Mouse (Mus musculus) liver, embryonic 11.5 days (tissue): ENCODE measurements at regions not wholly inside any gene's neighbourhood (a gene's known extent, or its start where the extent isn't known, plus 50 kb on each side); places are given as distances from the start of the nearest gene placed in this dataset.

Source experiments
- ATAC-seq: fragments of 200-750 bp; cut with Nextera tagmentation; replicated peaks from 2 replicates; pipeline ENCODE4 v1.8.0; 2017; ENCODE audit warnings: moderate number of reproducible peaks, mild to moderate bottlenecking, moderate TSS enrichment, moderate library complexity; ENCODE audit not compliant: low FRiP score
- DNase-seq: peaks from one replicate; pipeline ENCODE4 v3.0.0-alpha.2; 2017; ENCODE audit warnings: low spot score
- H3K27ac ChIP-seq: fragments of 300-500 bp; sonication (generic); 2 replicates; pipeline ENCODE4 v1.5.1; 2014; ENCODE audit warnings: mild to moderate bottlenecking, low read depth, low read length, control low read depth
- H3K27me3 ChIP-seq: fragments of 300-500 bp; sonication (generic); replicated peaks from 2 replicates; pipeline ENCODE4 v1.6.1; 2014; ENCODE audit warnings: low read length, mixed read lengths; ENCODE audit not compliant: control insufficient read depth, insufficient read depth
- H3K36me3 ChIP-seq: fragments of 300-500 bp; sonication (generic); 2 replicates; pipeline ENCODE4 v1.6.1; 2014; ENCODE audit warnings: mild to moderate bottlenecking, low read length, moderate library complexity, mixed read lengths; ENCODE audit not compliant: control insufficient read depth, insufficient read depth
- H3K4me1 ChIP-seq: fragments of 300-500 bp; sonication (generic); replicated peaks from 2 replicates; pipeline ENCODE4 v1.6.1; 2014; ENCODE audit warnings: low read length, mixed read lengths; ENCODE audit not compliant: control insufficient read depth, insufficient read depth
- H3K4me2 ChIP-seq: fragments of 300-500 bp; sonication (generic); 2 replicates; pipeline ENCODE4 v1.6.1; 2014; ENCODE audit warnings: mild to moderate bottlenecking, control low read depth, moderate library complexity
- H3K4me3 ChIP-seq: fragments of 300-500 bp; sonication (generic); 2 replicates; pipeline ENCODE4 v1.5.1; 2014; ENCODE audit warnings: low read depth, low read length, control low read depth
- H3K9ac ChIP-seq: fragments of 300-500 bp; sonication (generic); 2 replicates; pipeline ENCODE4 v1.6.1; 2014; ENCODE audit warnings: low read depth, low read length, control low read depth
- H3K9me3 ChIP-seq: fragments of 300-500 bp; sonication (generic); 2 replicates; pipeline ENCODE4 v1.6.1; 2016; ENCODE audit warnings: low read length, inconsistent platforms, mixed read lengths; ENCODE audit not compliant: control insufficient read depth
- WGBS: fragments of 180-500 bp; shearing (Covaris S2); extraction: QIAGEN DNeasy Blood & Tissue Kit; methylation state at CpG from one replicate; pipeline ENCODE4 v1.1.7; 2014; 5-methylcytosine and 5-hydroxymethylcytosine counted together

DNA sequence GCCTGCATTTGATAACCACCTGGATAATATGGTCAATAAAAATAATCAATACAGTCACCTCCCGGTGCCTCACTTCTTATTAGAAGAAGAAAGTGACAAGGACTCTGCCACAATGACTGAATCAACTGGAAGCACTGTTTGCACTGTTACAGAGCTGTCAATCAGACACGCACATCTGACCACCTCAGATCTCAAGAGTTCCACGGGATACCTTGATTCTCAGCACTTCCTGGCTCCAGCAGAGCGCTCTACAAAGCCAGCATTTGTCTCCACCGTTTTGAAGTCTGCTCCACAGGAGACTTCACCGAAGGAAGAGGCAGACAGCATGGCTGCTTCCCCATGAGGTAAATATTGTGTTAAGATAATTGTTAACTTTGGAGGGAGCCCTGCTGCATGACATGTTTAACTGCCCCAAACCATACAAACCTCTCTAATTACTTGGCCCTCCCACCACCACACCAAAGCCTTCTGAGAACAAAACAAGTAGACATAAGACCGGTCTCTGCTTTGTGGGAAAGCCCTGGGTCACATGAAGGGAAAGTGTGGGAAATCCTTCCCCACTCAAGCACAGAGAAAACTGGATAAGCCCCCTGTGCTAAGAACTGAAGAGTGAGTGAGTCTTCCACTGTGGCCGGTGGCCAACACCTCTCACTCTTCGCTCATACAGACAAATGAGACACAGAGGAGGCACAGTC is 320.2 kb downstream of the Irs2 start:
- no peak for ATAC-seq
- H3K4me3 ChIP-seq = no peak overlapping the region
- DNase-seq = no peak
- no peaks in the 10 kb centered on the region; the same call in 1 of the 2 replicates for H3K4me1 ChIP-seq
- H3K36me3 ChIP-seq = no peaks in the 10 kb centered on the region
- no peaks in the 10 kb centered on the region for H3K9me3 ChIP-seq
- peaks cover 4% of the 10 kb centered on the region; the same call in 1 of the 2 replicates for H3K27me3 ChIP-seq
- WGBS = 45% methylated on average over 9 of the region's 9 CpGs
- H3K27ac ChIP-seq = no peak overlapping the region
- no peak overlapping the region for H3K9ac ChIP-seq
- H3K4me2 ChIP-seq = no peak overlapping the region
